Mouse (Mus musculus) erythroblast, embryonic 14.5 days (primary cell): ENCODE measurements around the gene Gtdc1. TPM values are rescaled to one million over a fixed set of nuclear protein-coding genes. Genes with fewer than 3 reads are reported as not detected.
A peak's percentile ranks its signal among the peaks of the same experiment; 100 is the strongest.

Experiments
- H3K27me3 ChIP-seq: 2 replicates; pipeline ENCODE4 v1.6.1; 2012; ENCODE audit warnings: inconsistent platforms; ENCODE audit not compliant: control insufficient read depth
- H3K36me3 ChIP-seq: 2 replicates; pipeline ENCODE4 v1.6.1; 2012; ENCODE audit warnings: mild to moderate bottlenecking, inconsistent platforms; ENCODE audit not compliant: control insufficient read depth
- H3K4me1 ChIP-seq: 2 replicates; pipeline ENCODE4 v1.6.1; 2012; ENCODE audit warnings: inconsistent platforms; ENCODE audit not compliant: control insufficient read depth
- H3K4me3 ChIP-seq: replicated peaks from 2 replicates; pipeline ENCODE3; 2012; ENCODE audit warnings: moderate library complexity, mild to moderate bottlenecking, inconsistent platforms
- H3K9me3 ChIP-seq: 2 replicates; pipeline ENCODE4 v1.6.1; 2012; ENCODE audit warnings: low read length, inconsistent platforms, mixed read lengths; ENCODE audit not compliant: control insufficient read depth
- GATA1 ChIP-seq: IDR thresholded peaks from 2 replicates; pipeline ENCODE4 v1.6.1; 2012; ENCODE audit warnings: low read length, inconsistent platforms, mixed read lengths
- TAL1 ChIP-seq: IDR thresholded peaks from 3 replicates; pipeline ENCODE4 v1.6.1; 2012; ENCODE audit warnings: low read length, inconsistent platforms, mixed read lengths
- polyA plus RNA-seq: library from polyadenylated mRNA; stranded (reverse); fragments of >175 nt; gene quantifications from 2 replicates; pipeline ENCODE4 v1.2.3, GENCODE M21; 2012

Gtdc1 gene
- polyA plus RNA-seq, 1 experiment, result 0.21 TPM

GRCm38 (mm10) chr2:44518085-44518484 lies 409.4 kb downstream of the Gtdc1 start:
- Histone ChIP-seq H3K4me3 (no peak overlapping the region), H3K9me3 (no peaks in the 10 kb centered on the region), H3K4me1 (no peaks in the 10 kb centered on the region), H3K36me3 (no peaks in the 10 kb centered on the region), H3K27me3 (no peaks in the 10 kb centered on the region)
- 0 out of 2 replicates have a peak, but pooled peaks have one; percentile 4 for TF ChIP-seq GATA1
- TF ChIP-seq TAL1, result no peak

Other genes starting within 250 kb of the Gtdc1 start
- 0.54 and 0.76 TPM in 2 replicates for gene Zeb2, start 189.7 kb upstream of the Gtdc1 start, polyA plus RNA-seq